Mouse (Mus musculus): Measurements from ENCODE around the gene Ppm1m.
"Not testable (repeated sequence)": the region's sequence is repeated elsewhere in the genome, so short reads cannot be mapped to it uniquely, and the experiment has no call there.

Ppm1m gene

DNA sequence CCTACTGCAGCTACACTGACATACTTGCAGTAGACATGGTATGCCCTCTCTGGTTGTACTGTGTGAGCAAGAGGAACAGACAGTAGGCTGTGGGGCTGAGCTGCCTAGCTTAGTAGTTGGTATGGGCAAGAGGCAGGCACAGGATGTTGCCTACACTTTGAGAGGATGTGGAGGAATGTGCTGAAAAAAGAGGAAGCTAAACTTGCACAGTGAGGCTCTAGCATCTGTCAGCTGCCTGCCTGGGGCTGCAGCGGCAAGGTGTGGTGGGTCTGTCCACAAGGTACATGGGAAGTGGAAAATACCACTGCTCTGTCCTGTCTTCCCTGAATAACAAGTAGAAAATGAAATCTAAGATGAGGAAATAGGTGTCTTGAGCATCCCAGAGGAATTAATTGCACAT lies 6.5 kb downstream of the Ppm1m start:
- no peak for DNase-seq (ENCODE audit: low read depth, low spot score)

DNA sequence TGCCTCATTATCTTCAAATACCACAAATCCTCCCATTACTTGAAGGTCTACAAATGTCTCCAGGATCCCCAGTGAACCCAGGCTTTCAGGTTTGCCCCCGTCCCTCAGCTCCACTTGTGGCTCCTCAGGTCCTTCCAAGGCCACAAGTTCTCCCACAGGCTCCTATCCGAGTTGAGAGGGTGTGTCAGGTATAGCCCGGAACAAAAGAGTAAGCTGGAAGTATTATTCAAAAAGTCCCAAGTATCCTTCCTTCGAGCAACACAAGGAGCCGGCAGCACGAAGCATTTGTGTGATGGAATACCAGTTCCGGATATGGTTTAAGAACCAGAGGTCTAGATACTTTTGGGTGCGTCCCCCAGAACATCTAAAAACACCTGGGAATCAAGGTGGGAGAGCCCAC lies 7.5 kb downstream of the Ppm1m start:
- no peak for DNase-seq (ENCODE audit: low read depth, low spot score)

DNA sequence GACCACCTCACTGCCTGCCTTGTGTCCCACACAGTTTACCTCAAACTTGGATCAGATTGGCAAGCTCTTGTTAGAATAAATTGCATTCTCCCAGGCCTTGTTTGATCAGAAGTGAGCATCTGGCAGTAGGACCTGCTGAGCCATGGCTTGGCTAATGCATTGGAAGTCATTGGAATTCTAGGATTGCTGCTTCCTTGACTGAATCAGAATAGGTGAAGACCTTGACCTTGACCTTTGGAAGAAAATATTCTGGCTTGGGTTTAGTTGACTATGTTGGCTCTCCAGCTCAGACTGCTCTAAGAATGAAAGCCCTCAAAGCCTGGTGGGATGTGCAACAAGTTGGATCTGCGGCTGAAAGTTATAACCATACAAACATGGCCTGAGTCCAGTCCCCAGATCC lies 8.2 kb downstream of the Ppm1m start:
- peak; percentile 67 for DNase-seq (ENCODE audit: low read depth, low spot score)

DNA sequence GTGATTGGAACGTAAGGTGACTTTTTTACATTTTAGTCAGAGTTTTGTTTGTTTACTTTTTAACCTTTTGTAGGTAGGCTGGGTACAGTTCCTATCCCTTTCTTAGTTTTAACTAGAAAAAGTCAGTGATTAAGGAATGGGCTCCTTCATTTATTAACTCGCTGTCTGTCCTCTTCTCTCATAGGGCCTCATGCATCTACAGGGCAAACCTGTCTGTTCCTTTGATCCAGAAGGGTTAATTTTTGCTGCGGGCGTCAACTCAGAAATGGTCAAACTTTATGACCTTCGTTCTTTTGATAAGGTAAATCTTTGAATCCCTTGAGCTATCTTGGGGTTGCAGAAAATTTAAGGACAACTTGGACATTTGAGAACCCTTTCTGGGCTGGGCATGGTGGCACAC lies 15.6 kb downstream of the Ppm1m start:
- no peak for DNase-seq (ENCODE audit: low read depth, low spot score)

DNA sequence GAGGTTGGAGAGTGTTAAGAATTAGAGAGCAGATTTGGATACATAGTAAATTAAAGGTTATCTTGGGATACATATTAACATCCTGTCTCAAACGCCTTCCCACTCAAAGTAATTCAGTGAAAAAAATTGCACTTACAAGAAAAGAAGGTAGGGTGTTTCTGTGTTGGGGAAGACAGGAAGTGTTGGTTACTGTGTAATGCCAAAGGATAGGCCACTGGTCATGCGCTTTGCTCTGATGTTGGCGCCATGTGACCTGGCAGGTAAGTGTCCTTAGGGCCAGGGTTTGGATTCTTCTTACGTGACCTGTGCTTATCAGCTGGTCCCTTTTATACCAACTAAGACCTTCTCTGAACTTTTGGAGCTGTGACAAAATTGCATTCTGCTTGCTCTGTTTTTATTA lies 17.4 kb downstream of the Ppm1m start:
- no peak for DNase-seq (ENCODE audit: low read depth, low spot score)

DNA sequence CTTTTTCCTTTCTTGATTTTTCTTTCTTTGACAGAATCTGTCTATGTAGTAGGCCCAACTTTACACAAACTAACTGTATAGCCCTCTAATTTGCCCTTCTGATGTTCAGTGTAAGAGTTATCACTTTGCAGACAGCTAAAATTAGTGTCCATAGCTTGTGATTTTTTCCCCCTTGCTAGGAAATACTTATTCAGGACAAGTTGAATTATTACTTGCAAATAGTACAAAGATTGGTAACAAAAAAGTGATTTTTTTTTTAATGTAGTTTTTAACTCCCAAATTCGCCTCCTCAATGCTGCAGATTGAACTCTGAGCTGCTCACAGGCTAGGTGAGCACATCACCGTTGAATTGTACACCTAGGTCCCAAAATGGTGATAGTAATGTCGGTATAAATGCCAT lies 19.6 kb downstream of the Ppm1m start:
- DNase-seq (ENCODE audit: low read depth, low spot score) = no peak

DNA sequence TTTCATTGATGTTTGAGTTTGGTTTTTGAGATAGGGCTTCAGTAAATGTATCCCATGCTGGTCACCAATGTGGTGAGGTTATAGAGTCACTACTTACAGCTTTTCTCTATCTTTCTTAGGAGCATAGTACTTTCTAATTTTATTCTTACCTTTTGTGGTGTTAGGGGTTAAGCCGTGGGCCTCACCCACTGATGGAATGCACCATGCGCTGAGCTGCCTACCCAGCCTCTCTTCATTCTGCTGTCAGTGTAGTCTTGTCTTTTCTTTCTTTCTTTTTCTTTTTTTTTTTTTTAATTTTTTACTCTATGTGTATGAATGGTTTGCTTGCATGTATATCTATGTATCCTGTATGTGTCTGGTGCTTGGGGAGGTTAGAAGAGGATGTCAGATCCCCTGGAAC lies 20.1 kb downstream of the Ppm1m start:
- DNase-seq (ENCODE audit: low read depth, low spot score) = peak; percentile 57

DNA sequence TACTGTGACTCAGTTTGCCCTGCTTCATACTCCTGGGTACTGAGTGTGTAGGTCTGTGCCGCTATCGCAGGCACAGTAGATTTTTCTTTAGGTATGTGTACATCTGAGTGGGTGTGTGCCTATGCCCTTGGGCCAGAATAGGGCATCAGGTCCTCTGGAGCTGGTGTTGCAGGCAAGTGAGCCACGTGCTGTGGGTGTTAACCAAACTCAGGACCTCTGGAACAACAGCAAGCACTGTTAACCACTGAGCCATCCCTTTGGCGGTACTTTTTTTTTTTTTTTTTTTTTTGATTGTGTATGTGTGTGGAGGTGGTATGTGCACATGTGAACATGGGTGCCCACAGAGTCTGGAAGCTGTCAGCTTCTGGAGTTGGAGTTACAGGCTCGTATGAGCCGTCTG lies 21.7 kb downstream of the Ppm1m start:
- DNase-seq (ENCODE audit: low read depth, low spot score) = peak; percentile 78

DNA sequence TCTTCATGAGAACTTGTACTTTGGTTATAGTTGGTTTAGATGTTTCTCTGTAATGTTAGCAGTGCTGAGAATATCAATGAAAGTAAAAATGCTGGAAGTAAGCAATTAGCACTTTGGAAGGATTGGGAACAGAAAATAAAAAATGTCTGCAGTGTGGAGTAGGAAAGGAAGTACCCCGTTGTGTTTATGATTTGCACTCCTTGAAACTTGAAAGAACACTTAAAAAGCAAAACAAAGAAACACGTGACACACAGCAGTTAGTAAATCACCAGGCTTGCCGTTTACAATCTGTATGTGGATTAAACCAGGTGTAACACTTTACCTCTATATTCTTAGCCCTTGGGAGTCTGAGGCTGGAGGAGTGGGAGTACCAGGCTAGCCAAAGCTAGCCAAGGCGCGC lies 22.8 kb downstream of the Ppm1m start:
- DNase-seq (ENCODE audit: low read depth, low spot score) = no peak

DNA sequence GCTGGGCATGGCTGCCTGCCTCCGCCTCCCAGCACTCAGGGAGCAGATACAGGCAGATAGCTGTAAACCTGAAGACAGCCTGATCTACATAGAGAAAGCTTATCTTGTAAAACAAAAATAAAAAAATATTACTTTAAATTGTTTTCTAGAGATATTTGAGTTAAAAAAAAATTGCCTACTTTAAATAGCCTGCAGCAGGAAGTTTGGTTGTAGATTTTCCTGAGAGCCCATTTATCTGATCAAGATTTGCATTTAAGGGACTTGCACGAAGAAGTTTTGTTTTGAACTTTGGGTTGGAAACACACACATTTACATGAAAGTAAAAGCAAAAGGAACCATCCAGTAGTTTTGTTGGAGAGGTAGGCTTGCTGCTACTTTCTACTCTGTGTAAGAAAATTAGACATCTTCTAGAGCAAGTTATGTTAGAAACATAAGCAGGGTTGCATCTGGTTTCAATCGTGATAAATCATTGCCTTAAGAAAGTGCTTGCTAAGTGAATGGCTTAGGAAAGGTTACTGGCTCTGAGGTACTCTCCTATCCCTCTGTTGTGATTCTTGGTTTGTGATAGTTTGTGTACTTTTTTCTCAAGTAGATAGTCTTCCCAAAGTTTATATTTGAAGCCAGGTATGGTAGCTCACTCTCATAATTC lies 23.9 kb downstream of the Ppm1m start:
- DNase-seq (ENCODE audit: low read depth, low spot score) = no peak

DNA sequence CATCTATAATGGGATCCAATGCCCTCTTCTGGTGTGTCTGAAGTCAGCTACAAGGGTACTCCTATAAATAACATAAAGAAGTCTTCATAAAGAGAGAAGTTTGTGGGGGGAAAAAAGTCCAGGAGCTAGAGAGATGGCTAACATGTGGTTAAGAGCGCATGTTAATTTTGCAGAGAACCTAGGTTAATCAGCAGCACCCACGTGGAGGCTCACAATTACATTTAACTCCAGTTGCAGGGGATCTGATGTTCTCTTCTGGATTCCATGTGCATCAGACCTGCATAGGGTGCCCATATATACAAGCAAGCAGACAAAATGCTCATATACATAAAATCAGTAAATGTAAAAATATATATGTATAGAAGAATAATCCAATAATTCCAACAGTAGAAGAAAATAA lies 26.2 kb downstream of the Ppm1m start:
- no peak for DNase-seq (ENCODE audit: low read depth, low spot score)

DNA sequence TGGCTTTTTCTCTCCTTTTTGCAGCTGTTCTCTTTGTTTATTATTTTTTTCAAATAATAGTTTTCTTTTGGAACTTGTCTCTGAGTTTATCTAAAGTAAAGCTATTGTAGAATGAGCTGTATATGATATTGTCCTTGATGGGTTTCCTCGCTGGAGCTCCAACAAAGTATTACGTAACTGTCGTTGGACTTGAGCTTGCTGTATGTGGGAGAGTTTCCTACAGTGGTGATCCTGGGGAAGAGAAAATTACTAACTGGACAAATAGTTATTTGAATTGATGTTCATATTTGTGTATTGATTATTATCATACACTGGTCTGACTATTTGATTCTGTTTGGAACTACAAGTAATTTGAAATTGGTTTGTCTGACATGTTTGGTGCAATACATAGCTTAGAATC lies 27.0 kb downstream of the Ppm1m start:
- no peak for DNase-seq (ENCODE audit: low read depth, low spot score)

DNA sequence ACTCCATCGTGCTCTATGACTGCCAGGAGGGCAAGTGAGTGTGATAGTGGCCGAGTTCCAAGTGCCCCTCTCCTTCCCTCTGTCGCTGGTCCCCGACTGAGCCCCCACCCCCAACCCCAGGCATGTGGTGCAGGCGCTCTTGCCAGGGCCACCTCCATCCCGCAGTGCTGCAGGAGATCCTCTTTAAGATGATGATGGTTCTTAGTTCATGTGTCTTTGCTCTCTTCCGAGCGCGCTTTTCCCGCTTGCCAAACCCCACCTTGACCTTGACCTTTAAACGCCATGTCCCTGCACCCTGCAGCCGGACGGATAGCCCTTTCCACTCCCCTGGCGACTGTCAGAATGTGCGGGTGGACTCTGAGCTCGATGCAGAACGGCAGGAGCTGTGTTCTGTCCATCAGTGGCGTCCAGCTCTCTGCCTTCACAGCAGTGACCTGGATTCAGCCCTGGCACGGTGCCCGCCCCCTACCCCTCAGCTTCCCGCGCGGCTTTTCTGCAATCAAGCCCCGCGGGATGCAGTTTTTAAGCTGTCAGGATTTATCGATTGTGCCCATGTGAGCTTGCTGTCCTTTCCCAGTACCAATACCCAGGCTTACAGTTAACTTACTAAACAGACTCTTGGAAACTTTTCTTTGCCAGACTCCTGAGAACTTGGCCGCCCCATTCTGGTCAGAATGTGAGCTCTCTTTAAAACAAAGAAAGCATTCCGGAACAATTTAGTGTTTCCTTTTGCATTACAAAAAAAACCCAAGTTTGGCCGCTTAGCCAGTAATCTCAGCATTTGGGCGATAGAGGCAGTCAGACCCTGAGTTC lies 28.0 kb downstream of the Ppm1m start:
- DNase-seq (ENCODE audit: low read depth, low spot score) = peak; percentile 87

DNA sequence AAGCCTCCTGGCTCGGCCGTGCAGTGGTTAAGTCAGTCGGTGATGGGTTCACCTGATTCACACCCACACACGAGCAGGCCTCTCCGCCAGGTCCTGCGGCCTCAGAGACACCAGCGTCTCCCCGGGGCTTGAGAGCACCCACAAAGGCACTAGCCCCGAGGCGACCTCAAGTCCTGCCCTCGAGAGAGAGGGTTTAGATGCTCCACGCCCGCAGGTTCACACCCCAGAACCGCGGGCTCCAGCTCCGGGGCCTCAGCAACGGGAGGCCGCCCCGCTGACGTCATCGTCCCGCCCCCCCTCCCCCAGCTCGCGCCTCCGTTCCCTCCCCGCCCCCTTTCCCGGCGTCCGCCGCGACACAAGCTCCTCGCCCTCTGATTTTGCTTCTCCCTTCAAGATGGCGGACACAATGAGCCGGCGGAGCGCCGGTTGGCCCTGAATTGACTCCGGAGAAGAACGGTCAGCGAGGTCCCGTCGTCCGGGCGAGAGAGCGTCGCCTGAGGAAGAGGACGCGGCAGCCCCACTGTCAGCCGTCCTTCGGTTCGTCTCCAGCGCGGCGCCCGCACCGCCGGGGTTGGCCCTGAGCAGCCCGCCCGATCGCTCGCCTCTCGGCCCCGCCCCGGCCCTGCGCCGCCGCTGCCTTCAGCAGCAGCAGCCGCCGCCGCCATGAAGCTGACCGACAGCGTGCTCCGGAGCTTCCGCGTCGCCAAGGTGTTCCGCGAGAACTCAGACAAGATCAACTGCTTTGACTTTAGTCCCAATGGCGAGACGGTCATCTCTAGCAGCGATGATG lies 28.8 kb downstream of the Ppm1m start, which contains the start of gene Wdr82:
Wdr82 (plus strand) TSS at position 373 of the 790 bp plus-strand sequence.
- DNase-seq (ENCODE audit: low read depth, low spot score) = peak; percentile 97

DNA sequence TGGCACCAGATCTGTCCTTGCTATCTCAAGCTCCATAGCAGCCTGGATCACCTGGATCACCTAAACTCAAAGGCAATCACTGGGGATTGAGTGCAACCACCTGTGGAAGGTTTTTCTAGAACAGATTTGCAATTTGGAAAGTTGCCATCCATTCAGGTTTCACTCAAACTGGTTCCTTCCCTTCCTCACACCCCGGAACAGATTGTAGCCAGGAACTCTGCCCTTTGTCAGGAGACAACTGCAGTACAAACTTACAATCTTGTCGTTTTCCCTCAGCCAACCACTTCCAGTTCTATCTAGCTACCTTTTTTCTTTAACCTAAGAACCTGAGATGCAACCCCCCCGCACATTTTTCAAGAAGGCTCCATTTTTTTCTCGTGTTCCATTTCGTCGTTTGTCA lies 29.6 kb downstream of the Ppm1m start:
- DNase-seq (ENCODE audit: low read depth, low spot score) = no peak

DNA sequence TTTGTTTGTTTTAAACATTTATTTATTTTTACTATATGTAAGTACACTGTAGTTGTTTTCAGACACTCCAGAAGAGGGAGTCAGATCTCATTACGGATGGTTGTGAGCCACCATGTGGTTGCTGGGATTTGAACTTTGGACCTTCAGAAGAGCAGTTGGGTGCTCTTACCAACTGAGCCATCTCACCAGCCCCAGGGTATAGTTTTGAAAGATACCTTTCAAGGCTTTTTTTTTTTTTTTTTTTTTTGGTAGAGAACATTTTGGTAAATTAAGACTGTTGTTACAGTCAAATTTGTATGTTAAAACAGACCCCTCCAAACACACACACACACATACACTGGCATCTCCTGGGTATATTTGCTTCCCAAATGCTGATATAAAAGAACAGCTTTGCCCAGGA lies 30.5 kb downstream of the Ppm1m start:
- DNase-seq (ENCODE audit: low read depth, low spot score) = not testable (repeated sequence)

DNA sequence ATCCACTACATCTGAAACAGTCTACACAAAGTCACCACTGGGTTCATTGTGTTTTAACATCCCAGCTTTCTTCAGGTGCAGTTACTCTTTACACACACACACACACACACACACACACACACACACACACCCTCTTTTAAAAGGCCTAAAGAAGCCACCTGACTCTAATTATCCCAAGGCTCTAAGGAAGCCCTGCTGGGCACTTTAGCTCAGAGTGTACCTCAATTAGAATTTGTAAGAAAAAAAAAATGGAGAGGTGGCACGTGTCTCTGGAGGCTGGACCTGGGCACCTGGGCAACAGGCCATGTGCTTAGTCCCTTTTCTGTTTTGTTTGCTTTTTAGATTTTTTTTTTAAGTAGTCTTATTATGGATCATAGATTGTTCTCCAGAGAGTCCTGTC lies 31.8 kb downstream of the Ppm1m start:
- DNase-seq (ENCODE audit: low read depth, low spot score) = peak; percentile 81

DNA sequence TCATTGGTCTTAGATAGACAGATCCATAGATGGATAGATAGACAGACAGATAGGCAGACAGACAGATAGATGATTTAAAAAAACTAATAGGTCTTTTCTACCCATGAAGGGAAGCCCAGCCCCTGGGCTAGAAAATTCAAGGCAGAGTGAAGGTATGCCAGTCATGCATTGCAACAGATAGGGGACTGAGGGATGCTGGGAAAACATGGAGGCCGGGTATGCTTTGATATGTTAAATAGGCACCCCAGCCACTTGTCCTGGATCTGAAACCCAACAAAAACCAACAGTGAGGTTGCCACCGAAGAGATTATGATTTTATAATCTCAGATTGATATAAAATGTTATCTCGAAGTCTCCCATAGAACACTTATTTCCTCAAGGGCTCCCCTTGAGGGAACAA lies 32.3 kb downstream of the Ppm1m start:
- DNase-seq (ENCODE audit: low read depth, low spot score) = peak; percentile 82

DNA sequence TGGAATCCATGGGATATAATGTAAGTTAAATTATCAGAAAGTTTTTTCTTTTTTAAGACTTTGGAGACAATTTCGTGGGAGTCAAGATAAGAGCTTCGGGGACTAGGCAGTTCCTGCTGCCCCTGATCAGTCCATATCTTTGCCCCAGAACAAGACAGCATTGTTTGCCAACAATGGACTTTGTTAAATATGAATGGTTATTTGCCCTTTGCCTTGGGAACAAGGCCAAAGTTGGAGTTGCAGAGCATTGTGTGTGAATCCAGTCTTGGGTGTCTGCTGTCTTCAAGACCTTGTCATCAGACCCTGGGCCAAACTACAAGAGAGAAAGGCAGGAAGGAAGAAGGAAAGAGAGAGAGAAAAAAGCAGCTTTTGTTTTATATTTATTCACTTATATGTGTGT lies 32.8 kb downstream of the Ppm1m start:
- DNase-seq (ENCODE audit: low read depth, low spot score) = no peak

DNA sequence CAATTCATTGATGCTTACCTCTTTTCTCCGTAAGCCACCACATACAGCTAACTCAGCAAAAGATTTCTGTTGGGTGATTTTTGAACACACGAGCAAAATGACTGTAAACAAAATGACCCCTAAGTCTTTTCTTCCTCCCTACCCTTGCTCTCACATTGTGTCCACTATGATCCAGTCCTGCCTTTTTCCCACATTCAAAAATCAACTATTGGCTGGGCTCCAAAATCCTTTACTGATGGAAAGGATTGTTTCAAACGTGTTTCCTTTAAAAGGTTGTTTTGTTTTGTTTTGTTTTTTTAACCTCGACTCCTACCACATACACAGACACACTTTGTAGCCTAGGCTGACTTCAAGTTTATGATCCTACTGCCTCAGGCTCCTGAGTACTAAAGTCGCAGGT lies 39.1 kb downstream of the Ppm1m start:
- DNase-seq (ENCODE audit: low read depth, low spot score) = no peak

DNA sequence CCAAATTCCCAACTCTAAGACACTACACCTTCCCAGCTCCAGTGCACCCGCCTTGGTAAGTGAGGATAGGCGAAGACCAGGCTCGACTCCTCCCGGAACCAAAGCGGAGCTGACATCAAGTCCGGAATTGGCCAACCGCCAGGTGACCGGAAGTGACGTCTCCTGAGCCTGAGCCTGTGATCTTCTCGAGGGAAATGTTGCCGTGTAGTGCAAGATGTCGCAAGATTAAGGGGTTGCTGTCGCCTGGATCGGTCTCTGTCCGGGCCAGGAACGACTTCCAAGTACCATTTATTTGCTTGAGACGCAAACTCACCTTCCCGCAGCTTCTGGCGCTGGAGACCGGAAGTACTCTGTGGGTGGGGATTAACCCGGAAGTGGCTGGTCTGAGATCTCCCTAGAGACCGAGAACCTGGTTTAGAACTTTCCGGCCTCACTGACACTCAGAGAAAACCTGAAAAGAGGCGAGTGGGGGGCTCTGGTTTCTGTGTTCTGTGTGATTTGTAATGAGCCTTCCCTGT lies 39.7 kb downstream of the Ppm1m start:
- DNase-seq (ENCODE audit: low read depth, low spot score) = peak; percentile 92

DNA sequence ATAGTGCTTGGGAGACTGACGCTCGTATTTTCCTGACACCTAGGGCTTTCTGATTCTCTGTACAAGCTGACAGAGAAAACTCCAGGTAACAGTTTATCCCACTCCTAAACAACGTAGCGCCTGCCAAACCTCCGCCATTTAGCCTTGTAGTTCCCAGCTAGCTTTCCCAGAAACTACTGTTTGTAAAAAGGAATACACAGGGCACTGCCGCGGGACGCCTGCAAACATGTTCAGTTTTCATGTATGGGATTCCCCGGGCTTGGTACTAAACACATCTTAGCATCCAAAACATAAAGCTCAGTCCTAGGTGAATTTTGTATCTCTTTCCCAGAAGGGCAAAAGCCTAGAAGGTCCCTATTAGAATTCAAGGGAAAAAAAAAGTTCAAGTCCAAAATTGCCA lies 40.3 kb downstream of the Ppm1m start:
- no peak for DNase-seq (ENCODE audit: low read depth, low spot score)

All from ZHBTc4 (cell line).